Mouse (Mus musculus) liver, embryonic 14.5 days (tissue): ENCODE measurements at regions not wholly inside any gene's neighbourhood (a gene's known extent, or its start where the extent isn't known, plus 50 kb on each side); places are given as distances from the start of the nearest gene placed in this dataset.

Source experiments
- CTCF ChIP-seq: IDR thresholded peaks from 2 replicates; pipeline ENCODE4 v1.5.1; 2016; ENCODE audit warnings: antibody characterized with exemption, low read depth, control low read depth
- EP300 ChIP-seq: IDR thresholded peaks from 2 replicates; pipeline ENCODE4 v1.6.1; 2016; ENCODE audit warnings: antibody characterized with exemption, low read depth

DNA sequence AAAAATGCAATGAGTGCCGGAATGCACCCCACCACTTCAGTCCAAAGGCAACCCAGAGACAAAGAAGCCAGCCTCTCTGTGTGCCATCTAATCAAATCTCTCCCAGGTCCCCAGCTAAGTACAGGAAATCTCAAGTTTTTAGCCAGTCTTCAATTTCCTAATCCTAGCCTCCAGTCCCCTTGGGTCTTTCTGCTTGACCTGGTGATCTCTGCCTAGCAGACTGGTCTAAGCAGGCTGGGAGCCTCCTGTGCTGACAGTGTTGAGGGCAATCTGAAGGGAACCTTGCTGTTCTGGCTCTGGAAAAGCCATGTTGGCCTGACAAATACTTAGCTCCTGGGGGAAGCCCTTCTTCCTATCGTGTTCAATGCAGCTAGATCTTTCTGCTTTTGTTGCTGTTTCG, 248.9 kb downstream of the Nedd1 start:
- TF ChIP-seq CTCF (no peak), EP300 (no peak)
